In the genomic region with DNA sequence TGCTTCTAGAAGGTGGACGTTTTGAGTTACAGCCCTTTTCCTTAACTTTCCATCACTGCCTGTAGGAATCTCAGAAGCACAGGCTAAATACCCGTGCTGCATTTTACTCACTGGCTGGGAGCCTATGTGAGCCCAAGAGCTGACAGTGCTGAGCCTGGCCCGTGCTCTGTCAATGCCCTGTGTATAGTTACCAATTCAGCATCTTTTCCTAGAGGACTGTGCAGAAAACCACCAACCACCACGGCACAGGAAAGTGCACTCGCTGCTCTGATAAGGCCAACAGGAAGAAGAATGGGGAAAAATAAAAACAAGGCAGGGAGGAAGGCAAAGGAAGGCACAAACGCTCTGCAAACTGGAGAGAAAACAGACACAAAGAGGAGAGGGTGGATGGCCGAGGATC, we compare ENCODE assay signal across 20 mouse cellular contexts.
DNase-seq lines count a peak whose midpoint lies in the region; ATAC-seq and TF ChIP-seq lines count a peak whose summit lies in the region.
"Had no signal": no experiment of that assay in that cellular context is flagged by ENCODE, and none has a peak within 500 bp of the region (broad histone marks: within the 10 kb centered on the region; RNA-seq: fewer than 3 reads in every experiment).

No protein-coding gene starts in this region.

- DNase-seq in embryo, embryonic 10.5 days (ENCODE audit: low spot score), result peak; percentile 36
- no peak for DNase-seq in embryo, embryonic 10 days (ENCODE audit: low spot score)
- DNase-seq in heart, adult 11 months, result no peak
- DNase-seq in liver, postnatal 0 days, result no peak
- DNase-seq in adrenal gland, postnatal 25 days, result no peak
- DNase-seq: adrenal gland, adult 8-10 months; cerebellum, adult 18-20 months; cerebellum, postnatal 14 days; kidney, adult 11 months; layer of hippocampus, adult 9-11 months; right cerebral cortex, postnatal 25 days; spleen, adult 18-20 months had no signal

- H3K4me2 ChIP-seq in heart, embryonic 12.5 days, result no peak overlapping the region
- H3K4me2 ChIP-seq in liver, postnatal 0 days (ENCODE audit: low read depth, low read length), result no peak overlapping the region
- H3K4me2 ChIP-seq: hindbrain, embryonic 12.5 days; midbrain, embryonic 13.5 days had no signal

- 0 out of 2 replicates have a peak, but pooled peaks have one; percentile 53 for ATAC-seq in heart, embryonic 12.5 days (ENCODE audit: insufficient number of reproducible peaks, low FRiP score)
- no peak for ATAC-seq in megakaryocyte, adult 5-6 weeks (ENCODE audit: poor library complexity, severe bottlenecking)
- ATAC-seq in liver, postnatal 0 days, result no peak
- ATAC-seq: activated CD4-positive, CD25-positive, alpha-beta regulatory T cell, adult 4 months; lung, postnatal 0 days; midbrain, embryonic 13.5 days had no signal

- peaks cover 32% of the 10 kb centered on the region for H3K4me1 ChIP-seq in heart, embryonic 12.5 days (replicated peaks)
- peaks cover 73% of the 10 kb centered on the region for H3K4me1 ChIP-seq in megakaryocyte, embryonic 14.5 days
- peaks cover 14% of the 10 kb centered on the region for H3K4me1 ChIP-seq in liver, postnatal 0 days (ENCODE audit: insufficient read depth)
- H3K4me1 ChIP-seq: hindbrain, embryonic 12.5 days; midbrain, embryonic 13.5 days had no signal

- no peaks in the 10 kb centered on the region for H3K9me3 ChIP-seq in heart, embryonic 12.5 days (replicated peaks)
- no peaks in the 10 kb centered on the region for H3K9me3 ChIP-seq in megakaryocyte, embryonic 14.5 days
- H3K9me3 ChIP-seq in liver, postnatal 0 days (ENCODE audit: low read length), result no peaks in the 10 kb centered on the region
- H3K9me3 ChIP-seq: hindbrain, embryonic 12.5 days; midbrain, embryonic 13.5 days had no signal

- no peak overlapping the region for H3K4me3 ChIP-seq in heart, embryonic 12.5 days
- peak overlapping the region; percentile 15 for H3K4me3 ChIP-seq in megakaryocyte, embryonic 14.5 days (replicated peaks)
- no peak overlapping the region for H3K4me3 ChIP-seq in liver, postnatal 0 days (ENCODE audit: low read depth, low read length)
- H3K4me3 ChIP-seq: hindbrain, embryonic 12.5 days; midbrain, embryonic 13.5 days had no signal

- WGBS in heart, embryonic 12.5 days, result 21% methylated on average over 7 of the region's 7 CpGs
- 16% methylated on average over 7 of the region's 7 CpGs for WGBS in liver, postnatal 0 days (ENCODE audit: insufficient replicate concordance)

- peak; percentile 18; the same call in 1 of the 2 replicates for TF ChIP-seq EP300 in liver, postnatal 0 days (IDR thresholded peaks at IDR 0.05; ENCODE audit: low read depth)

- no peak overlapping the region for H3K9ac ChIP-seq in heart, embryonic 12.5 days
- no peak overlapping the region for H3K9ac ChIP-seq in liver, postnatal 0 days (replicated peaks)
- H3K9ac ChIP-seq: hindbrain, embryonic 12.5 days; midbrain, embryonic 13.5 days had no signal

- H3K36me3 ChIP-seq in heart, embryonic 12.5 days, result no peaks in the 10 kb centered on the region
- H3K36me3 ChIP-seq in megakaryocyte, embryonic 14.5 days (replicated peaks; ENCODE audit: low read length), result no peaks in the 10 kb centered on the region
- H3K36me3 ChIP-seq in liver, postnatal 0 days (replicated peaks; ENCODE audit: insufficient read depth, low read length), result no peaks in the 10 kb centered on the region
- H3K36me3 ChIP-seq: hindbrain, embryonic 12.5 days; midbrain, embryonic 13.5 days had no signal

- H3K27me3 ChIP-seq in heart, embryonic 12.5 days (replicated peaks), result no peaks in the 10 kb centered on the region
- H3K27me3 ChIP-seq in megakaryocyte, embryonic 14.5 days (replicated peaks), result no peaks in the 10 kb centered on the region
- no peaks in the 10 kb centered on the region for H3K27me3 ChIP-seq in liver, postnatal 0 days (ENCODE audit: insufficient read depth, low read length)
- H3K27me3 ChIP-seq: hindbrain, embryonic 12.5 days had no signal

- no peak for TF ChIP-seq CTCF in liver, postnatal 0 days (IDR thresholded peaks at IDR 0.05; ENCODE audit: low read depth)

- H3K27ac ChIP-seq in heart, embryonic 12.5 days (ENCODE audit: poor library complexity, severe bottlenecking), result peak overlapping the region; percentile 66
- H3K27ac ChIP-seq in liver, postnatal 0 days (ENCODE audit: low read depth), result no peak overlapping the region
- H3K27ac ChIP-seq: hindbrain, embryonic 12.5 days; macrophage; midbrain, embryonic 13.5 days had no signal
